Mouse (Mus musculus) A20 (cell line): ENCODE measurements around the gene Nid2.
A peak's percentile ranks its signal among the peaks of the same experiment; 100 is the strongest.

Source experiments
- DNase-seq: peaks from one replicate; pipeline ENCODE4 v3.0.0-alpha.2; 2011; ENCODE audit warnings: low read depth, low spot score

Nid2 gene

DNA sequence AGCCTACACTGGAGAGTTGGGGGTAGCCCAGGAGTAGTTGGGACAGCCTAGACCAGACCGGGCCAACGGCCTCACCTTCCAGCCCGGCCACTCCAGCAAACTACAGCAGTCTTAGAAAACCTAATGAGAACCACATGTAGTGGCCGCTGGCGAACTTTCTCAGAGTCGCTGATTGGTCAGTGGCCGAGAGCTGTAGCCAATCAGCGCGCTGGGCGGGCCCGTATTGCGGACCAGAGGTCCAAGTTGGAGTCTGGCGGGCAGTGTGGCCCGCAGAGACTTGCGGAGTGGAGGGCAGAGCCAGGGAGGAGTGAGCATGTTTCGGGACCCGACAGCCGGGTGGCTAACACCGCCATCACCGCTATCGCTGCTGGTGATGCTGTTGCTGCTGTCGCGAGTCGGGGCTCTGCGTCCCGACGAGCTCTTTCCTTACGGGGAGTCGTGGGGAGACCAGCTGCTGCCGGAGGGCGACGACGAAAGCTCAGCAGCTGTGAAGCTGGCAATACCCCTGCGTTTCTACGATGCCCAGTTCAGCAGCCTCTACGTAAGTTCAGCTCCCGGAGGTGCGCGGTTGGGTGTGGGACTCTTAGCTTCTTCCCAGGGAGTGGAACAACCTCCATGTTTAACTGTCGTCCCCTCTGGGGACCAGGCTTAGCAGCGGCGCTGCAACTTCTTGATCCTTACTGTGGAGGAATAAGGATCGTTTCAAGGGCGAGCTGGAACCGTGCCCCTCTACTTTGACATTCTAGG, at the start of gene Nid2:
Nid2 (plus strand) TSS at position 241 of the 747 bp plus-strand sequence.
- DNase-seq: no peak

DNA sequence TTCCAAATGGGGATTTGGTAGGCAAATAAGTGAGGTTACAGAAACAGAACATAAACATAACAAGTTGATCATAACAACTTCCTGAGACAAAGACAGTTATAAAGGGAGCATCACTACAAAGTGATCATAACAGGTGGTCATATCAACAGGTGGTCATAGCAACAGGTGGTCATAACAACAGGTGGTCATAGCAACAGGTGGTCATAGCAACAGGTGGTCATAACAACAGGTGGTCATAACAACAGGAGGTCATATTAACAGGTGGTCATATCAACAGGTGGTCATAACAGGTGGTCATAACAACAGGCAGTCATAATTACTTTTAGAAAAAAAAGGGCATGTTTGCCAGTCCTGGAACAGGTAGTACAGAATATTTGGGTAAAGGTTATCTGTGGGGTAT, 49.5 kb upstream of the Nid2 start:
- peak; percentile 10 for DNase-seq

DNA sequence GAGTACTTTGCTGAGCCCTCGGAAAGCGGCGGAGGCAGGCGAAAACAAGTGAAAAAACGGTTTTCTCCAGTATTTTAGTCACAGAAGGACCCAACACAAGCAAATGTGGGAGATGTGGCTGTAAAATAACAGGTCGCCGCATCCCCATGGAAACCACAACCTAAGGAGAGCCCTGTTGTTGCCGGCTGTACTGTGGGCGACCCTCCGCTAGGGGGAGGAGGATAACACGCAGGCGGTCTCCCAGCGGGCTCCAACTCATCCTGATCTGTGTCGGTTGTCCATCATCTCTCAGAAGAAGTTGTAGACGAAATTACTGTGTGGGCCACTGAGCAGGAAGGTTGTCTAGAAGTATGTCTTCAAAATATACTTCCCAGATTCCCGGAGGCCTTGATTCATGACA, 45.4 kb upstream of the Nid2 start:
- DNase-seq: peak; percentile 70

DNA sequence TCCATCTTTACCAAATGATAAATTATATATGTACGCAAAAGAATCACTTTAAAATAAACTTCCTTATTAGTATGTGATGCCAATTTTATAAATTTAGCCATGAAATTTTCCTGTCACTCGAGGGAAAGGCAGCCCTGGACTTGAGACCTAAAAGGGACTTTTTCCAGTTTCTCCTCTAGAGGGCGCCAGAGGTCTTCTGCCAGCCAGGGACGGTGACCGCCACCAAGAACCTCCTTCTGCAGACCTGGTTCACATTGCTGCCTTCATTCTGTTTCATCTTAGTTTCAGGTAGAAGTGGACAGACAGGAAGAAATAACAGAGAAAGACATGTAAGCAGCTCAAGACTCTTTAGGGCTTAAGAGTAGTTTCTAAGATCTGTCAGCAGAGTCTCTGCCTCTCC, 44.6 kb upstream of the Nid2 start:
- peak; percentile 76 for DNase-seq

DNA sequence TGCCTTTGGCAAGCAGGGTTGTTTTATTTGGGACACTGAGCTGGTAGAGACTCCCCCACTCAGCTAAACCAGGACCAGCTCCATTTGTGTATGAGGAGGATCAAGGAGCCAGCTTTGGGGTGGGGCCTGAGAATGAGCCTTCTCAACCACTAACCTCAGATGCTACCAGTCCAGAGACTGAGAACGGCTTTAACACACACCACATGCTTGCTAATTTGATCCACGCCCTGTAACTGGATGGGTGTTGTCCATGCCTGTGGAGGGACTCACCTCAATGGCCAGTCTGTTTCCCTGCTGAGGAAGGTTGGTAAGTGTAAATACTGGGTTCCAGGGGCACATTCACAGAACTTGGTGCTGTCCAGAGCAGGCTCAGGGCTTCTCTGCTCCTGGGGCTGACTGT, 44.1 kb upstream of the Nid2 start:
- DNase-seq: no peak

DNA sequence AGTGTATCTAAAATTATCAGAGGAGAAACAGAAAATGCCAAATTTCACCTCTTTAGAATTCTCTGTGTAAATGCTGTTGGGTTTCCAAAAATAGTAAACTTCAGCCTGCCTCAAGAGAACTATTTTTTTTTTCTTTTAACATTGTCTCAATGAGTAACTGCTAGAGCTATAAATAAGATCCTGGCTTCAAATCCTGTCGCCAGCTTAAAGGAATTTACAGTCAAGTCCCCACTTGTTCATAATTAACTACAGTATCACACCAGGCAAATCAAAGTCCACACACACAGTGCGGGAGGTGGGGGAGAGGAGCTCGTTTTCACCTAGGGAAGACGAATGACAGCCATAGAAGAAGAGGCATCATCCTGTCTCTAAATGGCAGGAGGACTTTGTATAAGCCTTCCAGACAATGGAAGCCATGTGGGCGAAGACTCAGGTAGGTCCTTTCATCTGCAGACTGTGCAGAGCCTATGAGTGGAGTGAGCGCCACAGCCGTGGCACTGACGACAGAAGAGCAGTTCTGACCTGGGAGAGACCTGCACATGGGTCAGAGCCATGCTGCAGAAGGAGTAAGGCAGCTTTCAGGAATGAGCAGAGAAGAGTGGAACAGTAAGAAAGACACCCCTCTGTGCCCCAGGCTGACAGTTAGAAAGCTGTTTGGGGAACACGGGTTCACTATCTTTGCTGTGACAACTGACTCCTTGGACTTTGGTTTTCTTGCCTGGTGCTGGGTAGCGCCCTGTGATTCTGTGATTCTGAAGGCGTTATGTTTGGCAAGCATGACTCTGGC, 43.2 kb upstream of the Nid2 start:
- DNase-seq: no peak

DNA sequence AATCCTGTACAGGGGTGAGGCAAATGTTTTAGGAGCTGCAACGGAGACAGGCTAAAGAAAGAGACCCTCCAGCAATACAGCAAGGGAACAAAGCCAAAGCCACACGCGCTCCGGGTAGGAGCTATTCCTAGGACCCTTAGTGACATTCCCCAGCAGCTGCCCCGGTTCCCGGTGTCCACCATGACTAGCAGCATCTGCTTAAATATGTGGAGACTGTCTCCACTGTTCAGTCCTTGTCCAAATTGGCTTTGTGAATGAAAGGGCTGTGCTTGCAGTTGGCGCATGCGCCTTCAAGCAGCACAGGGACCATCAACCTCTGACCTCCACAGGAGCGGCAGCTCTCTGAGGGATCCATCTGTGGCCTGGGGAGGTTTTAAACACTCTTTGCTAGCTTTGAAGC, 41.9 kb upstream of the Nid2 start:
- no peak for DNase-seq

DNA sequence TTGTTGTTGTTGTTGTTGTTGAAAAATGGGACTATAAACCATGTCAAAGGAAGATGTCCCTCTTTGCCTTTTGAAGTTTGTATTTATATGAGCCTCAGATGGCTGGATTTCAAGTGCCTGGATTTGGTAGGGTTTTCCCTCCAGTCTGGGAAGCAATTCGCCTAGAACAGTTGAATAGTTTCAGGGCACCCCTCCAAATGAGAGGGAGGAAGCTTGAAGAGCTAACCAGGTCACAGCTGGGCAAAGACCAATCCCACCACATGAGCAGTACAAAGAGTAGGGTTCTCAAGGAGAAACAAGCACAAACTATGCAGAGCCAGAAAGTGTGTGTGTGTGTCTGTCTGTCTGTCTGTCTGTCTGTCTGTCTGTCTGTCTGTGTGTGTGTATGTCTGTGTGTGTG, 39.3 kb upstream of the Nid2 start:
- DNase-seq: no peak

DNA sequence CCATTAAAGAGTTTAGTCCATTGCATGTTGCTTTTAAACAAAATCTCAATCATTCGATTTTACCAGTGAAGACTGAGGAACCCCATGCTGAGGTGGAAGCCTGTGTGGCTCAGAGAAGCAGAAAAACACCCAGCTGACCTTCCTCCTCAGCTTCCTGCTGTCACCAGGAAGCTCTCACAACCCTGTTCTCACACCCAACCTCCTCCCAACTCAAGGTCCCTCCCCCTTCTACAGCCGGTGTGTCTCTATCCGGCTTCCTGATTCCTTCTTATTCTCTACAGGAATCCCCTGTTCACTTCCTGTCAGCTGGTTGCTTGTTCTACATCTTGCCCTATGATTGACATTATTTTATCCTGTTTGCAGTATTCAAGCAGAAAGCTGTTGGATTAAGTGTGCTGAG, 38.0 kb upstream of the Nid2 start:
- DNase-seq: no peak

DNA sequence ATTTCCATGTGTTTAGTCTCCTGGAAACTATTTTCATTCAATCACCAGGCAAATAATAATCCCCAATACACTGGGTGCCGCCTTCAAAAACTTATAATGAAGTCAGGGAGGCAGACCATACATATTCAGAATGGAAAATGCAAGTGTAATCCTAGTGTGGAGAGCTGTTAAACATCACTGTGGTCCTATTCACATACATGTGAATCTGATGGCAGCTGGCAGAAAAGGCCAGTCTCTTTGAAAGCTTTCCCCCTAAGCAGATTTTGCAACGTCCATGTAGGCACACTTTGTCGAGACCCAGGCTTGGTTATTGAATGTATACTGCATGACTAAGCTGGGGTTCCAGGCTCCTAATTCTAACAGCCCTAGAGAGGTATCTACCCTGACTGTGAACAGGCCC, 32.0 kb upstream of the Nid2 start:
- DNase-seq: no peak

DNA sequence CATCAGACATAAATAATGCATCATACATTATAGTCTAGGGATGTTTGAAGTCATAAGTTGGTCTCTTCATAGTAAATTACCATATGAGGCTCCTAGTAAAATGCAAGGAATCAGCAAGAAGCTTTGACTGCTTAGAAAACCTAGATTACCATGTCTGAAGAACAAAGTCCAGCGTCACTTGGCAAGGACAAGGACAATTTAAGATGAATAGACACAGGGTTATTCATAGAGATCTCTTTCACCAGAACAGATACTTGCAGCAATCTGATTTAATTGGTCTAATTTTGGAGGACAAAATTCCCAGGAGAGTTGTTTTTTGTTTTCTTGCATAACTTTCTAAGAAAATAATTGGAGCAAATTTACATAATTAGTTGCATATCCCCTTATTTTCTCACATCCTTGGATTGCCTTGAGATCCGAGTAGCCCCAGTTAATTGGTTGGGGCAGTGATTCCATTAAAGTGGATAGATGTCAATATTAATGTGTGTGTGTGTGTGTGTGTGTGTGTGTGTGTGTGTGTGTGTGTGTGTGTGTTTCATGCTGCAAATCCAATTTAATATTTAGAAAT, 30.9 kb upstream of the Nid2 start:
- no peak for DNase-seq

DNA sequence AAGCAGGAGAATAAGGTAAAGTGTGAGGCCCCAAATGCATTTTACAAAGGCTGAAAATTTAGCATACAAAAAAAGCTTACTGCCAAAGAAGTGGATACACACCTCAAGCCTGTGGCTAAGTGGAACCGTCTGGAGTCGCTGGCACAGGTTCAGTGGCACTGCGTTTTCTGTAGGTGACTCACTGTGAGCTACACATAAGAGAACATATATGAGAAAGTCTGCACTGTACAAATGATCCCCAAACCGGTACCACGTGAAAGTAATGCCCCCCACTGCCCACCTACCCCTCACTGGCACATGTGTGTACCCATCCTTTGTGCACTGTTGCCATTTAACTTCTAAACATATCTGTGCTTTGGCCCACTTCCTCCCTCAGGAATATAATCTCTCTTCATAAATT, 22.8 kb upstream of the Nid2 start:
- DNase-seq: no peak

DNA sequence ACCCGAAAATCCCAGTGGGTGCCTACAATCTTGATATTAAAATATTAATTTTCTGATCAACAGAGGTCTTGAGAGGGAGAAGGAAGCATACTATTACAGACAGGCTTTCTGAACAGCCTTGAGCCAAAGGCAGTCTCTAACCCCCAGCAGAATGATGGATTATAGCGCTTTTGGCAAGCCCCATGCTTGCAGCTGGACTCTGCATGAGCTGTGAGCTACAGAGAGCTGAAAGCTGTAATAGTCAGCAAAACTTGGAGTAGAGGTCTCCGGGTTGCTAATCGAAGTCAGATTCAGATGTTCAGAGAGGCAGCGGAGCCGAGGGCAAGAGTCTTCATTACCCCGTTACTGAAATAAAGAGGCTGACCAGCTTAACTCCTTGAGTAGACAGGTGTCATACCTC, 22.3 kb upstream of the Nid2 start:
- DNase-seq: no peak

DNA sequence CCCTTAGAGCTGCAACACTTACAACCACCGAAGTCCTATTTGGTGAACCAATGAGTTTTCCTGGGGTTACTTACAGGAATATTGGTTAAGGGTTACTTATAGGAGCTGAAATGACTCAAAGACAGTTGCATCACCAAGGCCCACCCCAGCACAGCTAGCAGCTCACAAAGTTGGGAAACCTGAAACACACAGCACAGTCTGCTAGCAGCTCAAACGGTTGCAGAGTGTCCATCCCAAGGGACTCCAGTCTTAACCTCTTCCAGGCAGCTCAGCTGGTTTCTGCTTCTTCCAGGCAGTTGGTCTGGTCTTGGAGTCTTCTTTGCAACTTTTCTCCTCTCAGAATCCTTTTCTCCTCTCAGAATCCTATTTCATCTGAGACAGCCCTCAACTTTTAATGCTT, 19.0 kb upstream of the Nid2 start:
- DNase-seq: no peak

DNA sequence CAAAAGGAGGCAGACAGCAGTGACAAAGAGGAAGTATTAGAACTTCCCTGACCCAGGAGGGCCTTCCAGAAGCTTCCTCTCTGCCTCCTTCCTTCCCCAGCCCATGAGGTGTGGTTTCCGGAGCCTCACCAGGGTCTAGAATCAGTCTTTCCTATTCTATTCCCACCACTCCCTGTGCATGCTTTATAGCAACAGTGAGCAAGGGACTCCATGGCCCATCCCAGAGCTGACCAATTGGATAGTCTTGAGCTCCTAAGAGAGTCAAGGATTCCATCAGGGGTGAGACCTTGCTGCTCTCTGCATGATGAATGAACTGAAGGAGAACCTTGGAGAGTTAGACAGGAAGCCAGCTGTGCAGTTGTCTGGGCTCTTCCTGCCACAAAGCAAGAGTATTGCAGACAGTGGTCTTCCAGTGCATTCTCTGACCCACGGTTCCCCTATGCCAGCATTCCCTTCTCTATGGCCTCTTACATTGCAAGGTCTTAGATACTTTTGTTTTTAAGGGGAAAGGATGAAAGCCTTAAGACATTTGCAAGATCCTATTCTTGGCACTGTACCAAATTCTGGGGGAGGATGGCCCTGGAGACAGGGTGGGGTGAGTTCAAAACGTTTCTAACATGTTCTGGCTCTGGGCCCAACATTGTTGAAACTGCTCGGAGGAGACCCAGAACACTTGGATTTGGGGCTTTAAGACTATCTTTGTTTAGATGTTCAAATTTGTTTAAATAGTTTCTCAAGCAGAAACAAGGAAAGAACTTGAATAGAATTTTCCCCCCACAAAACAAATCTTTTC, 17.4 kb upstream of the Nid2 start:
- no peak for DNase-seq

DNA sequence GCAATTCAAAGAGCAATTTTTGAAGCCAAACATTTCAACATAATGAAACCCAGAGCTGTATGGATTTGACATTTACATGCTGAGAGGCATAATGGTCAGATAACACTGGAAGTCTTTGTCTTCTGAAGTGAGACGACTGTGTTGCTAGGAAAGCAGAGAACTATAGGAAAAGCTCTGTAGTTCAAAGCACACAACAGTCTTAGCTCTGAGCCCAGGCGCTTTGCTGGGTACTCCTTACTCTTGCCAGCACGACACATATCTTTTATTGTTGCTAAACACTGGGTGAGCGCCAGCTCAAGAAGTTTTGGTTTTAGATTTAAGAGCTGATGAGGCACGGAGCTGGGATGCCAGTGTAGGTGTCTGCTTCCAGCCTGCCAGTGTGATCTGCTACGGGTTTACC, 15.8 kb upstream of the Nid2 start:
- DNase-seq: no peak

DNA sequence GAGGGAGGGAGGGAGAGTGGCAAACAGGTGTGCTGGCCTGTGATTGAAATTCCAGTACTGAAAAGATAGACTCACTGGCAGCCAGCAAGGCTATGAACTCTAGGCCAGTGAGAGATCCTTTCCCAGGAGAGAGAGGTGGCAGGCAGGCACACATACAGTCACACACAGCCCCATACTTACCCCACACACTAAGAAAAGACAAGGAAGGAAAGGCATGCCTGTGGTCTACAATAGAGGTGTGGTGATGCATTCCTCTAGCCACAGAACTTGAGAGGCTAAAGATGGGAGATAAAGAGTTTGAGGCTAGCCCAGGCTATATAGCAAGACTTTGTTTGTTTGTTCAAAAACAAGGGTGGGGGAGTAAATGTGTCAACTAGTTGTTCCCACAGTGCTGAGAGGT, 13.5 kb upstream of the Nid2 start:
- DNase-seq: no peak

DNA sequence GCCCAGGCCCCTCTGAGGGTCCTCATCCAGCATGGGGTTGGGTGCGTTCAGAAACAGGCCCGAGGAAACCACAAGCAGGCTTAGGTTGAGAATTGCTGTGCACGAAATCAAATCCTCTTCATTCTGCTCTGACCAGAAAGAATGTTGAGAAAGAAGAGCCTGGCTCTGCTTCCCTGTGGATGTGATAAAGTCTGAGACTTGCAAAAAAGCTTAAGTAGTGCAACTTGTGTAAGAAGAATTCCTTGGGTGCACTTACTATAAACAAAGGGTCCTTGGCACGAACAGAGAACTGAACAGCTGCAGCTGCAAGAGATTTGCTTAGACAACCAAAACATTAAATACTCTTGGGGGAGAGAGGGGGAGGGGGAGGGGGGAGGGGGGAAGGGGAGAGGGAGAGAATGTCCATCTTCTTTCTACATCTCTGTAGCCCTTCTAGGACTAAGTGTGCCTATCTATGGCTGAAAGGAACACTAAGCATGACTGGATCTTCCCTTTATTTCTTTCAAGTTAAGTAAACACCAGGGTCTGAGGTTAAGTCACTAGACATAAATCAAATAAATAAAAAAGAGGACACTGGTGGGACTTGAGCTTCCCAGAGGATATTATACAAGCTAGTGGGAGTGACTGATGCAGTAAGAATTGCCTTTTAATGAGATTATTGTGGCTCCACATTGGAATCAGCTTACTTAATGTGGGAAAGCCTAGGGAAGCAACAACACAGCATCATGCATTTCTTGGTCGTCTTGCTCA, 12.8 kb upstream of the Nid2 start:
- no peak for DNase-seq

DNA sequence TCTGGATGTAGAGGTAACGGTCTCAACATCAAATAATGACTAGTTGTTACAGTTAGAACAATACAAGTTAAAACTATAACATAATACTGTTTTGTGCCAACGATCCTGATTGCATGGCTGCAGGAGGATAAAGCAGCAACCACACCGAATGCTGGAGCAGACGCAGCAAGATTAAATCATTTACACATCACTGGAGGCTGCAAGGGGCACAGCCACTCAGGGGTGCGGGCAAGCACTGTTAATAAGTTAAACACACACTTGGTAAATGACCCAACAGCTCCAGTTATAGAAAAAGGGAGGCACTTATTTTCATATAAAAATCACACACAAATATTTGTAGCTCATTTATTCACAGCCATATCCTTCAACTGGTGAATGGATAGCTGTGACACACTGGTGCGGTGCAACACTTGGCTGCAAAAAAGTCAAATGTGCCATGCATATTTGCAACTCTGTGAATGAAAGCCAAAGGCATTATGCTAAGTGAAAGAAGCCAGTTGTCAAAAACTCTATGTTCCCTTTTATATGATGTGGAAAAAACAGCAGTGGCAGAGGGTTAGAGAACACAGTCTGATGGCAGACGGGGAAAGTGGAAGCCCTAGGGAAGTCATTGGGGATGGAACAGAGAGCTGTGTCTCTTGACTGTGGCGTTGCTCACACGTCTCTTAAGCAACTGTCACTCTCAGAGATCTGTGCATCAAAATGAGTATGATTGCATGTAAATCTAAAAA, 11.5 kb upstream of the Nid2 start:
- DNase-seq: no peak

DNA sequence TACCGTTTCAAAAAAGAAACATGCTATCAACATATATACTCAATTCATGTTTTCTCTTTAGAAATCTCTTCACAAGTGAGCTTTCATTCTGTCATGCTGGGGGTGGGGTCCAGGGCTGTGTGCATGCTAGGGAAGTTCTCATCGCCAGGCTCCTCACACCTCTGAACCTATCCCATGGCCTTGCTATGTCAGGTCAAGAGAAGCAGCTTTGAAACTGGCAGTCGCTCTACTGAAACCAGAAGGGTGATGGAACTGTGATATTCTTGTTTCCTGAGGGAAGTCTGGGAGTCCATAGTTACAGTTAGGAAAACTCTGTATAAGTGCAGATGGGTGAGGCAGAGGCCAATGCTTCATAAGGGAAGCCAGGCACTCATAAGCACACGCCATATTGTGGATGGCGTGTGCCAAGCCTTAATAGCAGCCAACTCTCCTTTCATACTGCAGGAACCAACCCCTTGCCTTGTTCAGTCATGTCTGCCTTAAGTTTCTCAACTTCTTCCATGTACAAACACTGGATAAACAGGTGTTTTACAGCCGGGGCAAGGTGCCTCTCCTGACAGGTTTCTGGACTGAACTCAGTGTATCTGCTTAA, 10.8 kb upstream of the Nid2 start:
- DNase-seq: no peak
